Mouse (Mus musculus) limb, embryonic 14.5 days (tissue): Measurements from ENCODE around the gene Atg7. TPM values are rescaled to one million over a fixed set of nuclear protein-coding genes. Genes with fewer than 3 reads are reported as not detected.
A peak's percentile ranks its signal among the peaks of the same experiment; 100 is the strongest.

Source experiments
- ATAC-seq: fragments of 200-750 bp; cut with Nextera tagmentation; 2 replicates; pipeline ENCODE4 v1.8.0; 2017; ENCODE audit warnings: low read depth, moderate number of reproducible peaks, moderate TSS enrichment; ENCODE audit not compliant: low FRiP score
- DNase-seq: peaks from one replicate; pipeline ENCODE4 v3.0.0-alpha.2; 2015; ENCODE audit warnings: low spot score
- H3K27ac ChIP-seq: fragments of 300-500 bp; sonication (generic); replicated peaks from 2 replicates; pipeline ENCODE4 v1.5.1; 2014; ENCODE audit warnings: low read depth, mild to moderate bottlenecking, low read length, moderate library complexity, mixed read lengths
- H3K27me3 ChIP-seq: fragments of 300-500 bp; sonication (generic); 2 replicates; pipeline ENCODE4 v1.6.1; 2014; ENCODE audit warnings: low read length, mixed read lengths; ENCODE audit not compliant: control insufficient read depth, insufficient read depth
- H3K36me3 ChIP-seq: fragments of 300-500 bp; sonication (generic); 2 replicates; pipeline ENCODE4 v1.6.1; 2014; ENCODE audit warnings: mild to moderate bottlenecking, low read length, moderate library complexity, mixed read lengths; ENCODE audit not compliant: control insufficient read depth, insufficient read depth
- H3K4me1 ChIP-seq: fragments of 300-500 bp; sonication (generic); 2 replicates; pipeline ENCODE4 v1.6.1; 2014; ENCODE audit warnings: antibody characterized with exemption, low read length, mixed read lengths; ENCODE audit not compliant: control insufficient read depth, insufficient read depth
- H3K4me2 ChIP-seq: fragments of 300-500 bp; sonication (generic); replicated peaks from 2 replicates; pipeline ENCODE4 v1.6.1; 2014; ENCODE audit warnings: low read depth, mild to moderate bottlenecking, low read length, moderate library complexity; ENCODE audit not compliant: severe bottlenecking
- H3K4me3 ChIP-seq: fragments of 300-500 bp; sonication (generic); replicated peaks from 2 replicates; pipeline ENCODE4 v1.5.1; 2014; ENCODE audit warnings: low read length
- H3K9ac ChIP-seq: fragments of 300-500 bp; sonication (generic); 2 replicates; pipeline ENCODE4 v1.6.1; 2014; ENCODE audit warnings: mild to moderate bottlenecking, low read depth, low read length, moderate library complexity; ENCODE audit not compliant: severe bottlenecking
- H3K9me3 ChIP-seq: fragments of 300-500 bp; sonication (generic); 2 replicates; pipeline ENCODE4 v1.6.1; 2016; ENCODE audit warnings: low read length; ENCODE audit not compliant: control insufficient read depth
- POLR2A ChIP-seq: fragments of 200-500 bp; IDR thresholded peaks from 2 replicates; pipeline ENCODE4 v1.8.0; 2012; ENCODE audit warnings: inconsistent platforms, mild to moderate bottlenecking, moderate library complexity, borderline replicate concordance; ENCODE audit not compliant: insufficient read depth, insufficient read length; ENCODE audit errors: extremely low read depth
- WGBS: fragments of 180-500 bp; shearing (Covaris S2); extraction: QIAGEN DNeasy Blood & Tissue Kit; methylation state at CpG from one replicate; pipeline ENCODE4 v1.1.7; 2014; 5-methylcytosine and 5-hydroxymethylcytosine counted together
- polyA plus RNA-seq, 2 experiments: library from polyadenylated mRNA; depleted of rRNA in 1 of 2; stranded (reverse) in 1 of 2; unstranded in 1 of 2; fragments of >200 nt; fragmentation: Nextera tagmentation in 1 of 2; extraction: Ambion mirVana in 1 of 2; gene quantifications; 2 replicates each; pipeline versions ENCODE4 v1.2.1 to v1.2.3; 2012 to 2014

Atg7 gene
- polyA plus RNA-seq, 2 experiments = 11.6 to 19.2 TPM

GRCm38 (mm10) chr6:114733681-114734080 lies 90.8 kb downstream of the Atg7 start:
- Histone ChIP-seq H3K4me2 (no peak overlapping the region), H3K27me3 (no peaks in the 10 kb centered on the region), H3K36me3 (no peaks in the 10 kb centered on the region), H3K4me3 (no peak overlapping the region), H3K9ac (no peak overlapping the region), H3K4me1 (peaks cover 21% of the 10 kb centered on the region; the same call in 1 of the 2 replicates), H3K27ac (peak overlapping the region; percentile 53; the same call in 1 of the 2 replicates), H3K9me3 (no peaks in the 10 kb centered on the region)
- no peak for ATAC-seq
- DNase-seq = no peak
- 71% methylated on average over 3 of the region's 3 CpGs for WGBS
- TF ChIP-seq POLR2A = no peak

- H3K4me3 ChIP-seq = no peak overlapping the region
- WGBS = 71% methylated on average over 3 of the region's 3 CpGs
- DNase-seq (no peak), ATAC-seq (no peak)
- H3K27me3 ChIP-seq = no peaks in the 10 kb centered on the region
- peaks cover 21% of the 10 kb centered on the region; the same call in 1 of the 2 replicates for H3K4me1 ChIP-seq
- H3K36me3 ChIP-seq = no peaks in the 10 kb centered on the region
- H3K27ac ChIP-seq = no peak overlapping the region
- H3K9me3 ChIP-seq = no peaks in the 10 kb centered on the region
- TF ChIP-seq POLR2A = no peak
- H3K9ac ChIP-seq = no peak overlapping the region
- no peak overlapping the region for H3K4me2 ChIP-seq
These were observed 92.2 kb downstream of the Atg7 start for GRCm38 (mm10) chr6:114735054-114735453.

- H3K36me3 ChIP-seq = 0 out of 2 replicates have a peak, but pooled peaks cover 4% of the 10 kb centered on the region
- H3K4me3 ChIP-seq = no peak overlapping the region
- H3K27me3 ChIP-seq = no peaks in the 10 kb centered on the region
- no peak overlapping the region for H3K9ac ChIP-seq
- 95% methylated on average over 9 of the region's 9 CpGs for WGBS
- no peaks in the 10 kb centered on the region for H3K9me3 ChIP-seq
- ATAC-seq = no peak
- no peak for DNase-seq
- H3K27ac ChIP-seq = no peak overlapping the region
- peaks cover 21% of the 10 kb centered on the region; the same call in 1 of the 2 replicates for H3K4me1 ChIP-seq
- H3K4me2 ChIP-seq = no peak overlapping the region
- no peak for TF ChIP-seq POLR2A
These were observed 93.5 kb downstream of the Atg7 start for GRCm38 (mm10) chr6:114736355-114736754.

GRCm38 (mm10) chr6:114737181-114737580 lies 94.3 kb downstream of the Atg7 start:
- H3K9ac ChIP-seq = no peak overlapping the region
- no peaks in the 10 kb centered on the region for H3K27me3 ChIP-seq
- H3K36me3 ChIP-seq = 0 out of 2 replicates have a peak, but pooled peaks cover 4% of the 10 kb centered on the region
- ATAC-seq = no peak
- no peak for DNase-seq
- no peak overlapping the region for H3K4me3 ChIP-seq
- no peak for TF ChIP-seq POLR2A
- no peak overlapping the region for H3K4me2 ChIP-seq
- no peaks in the 10 kb centered on the region for H3K9me3 ChIP-seq
- WGBS = 75% methylated on average over 11 of the region's 11 CpGs
- peaks cover 21% of the 10 kb centered on the region; the same call in 1 of the 2 replicates for H3K4me1 ChIP-seq
- H3K27ac ChIP-seq = no peak overlapping the region

GRCm38 (mm10) chr6:114737931-114738759 lies 95.2 kb downstream of the Atg7 start:
- peak; percentile 66; the same call in 1 of the 2 replicates for ATAC-seq
- Histone ChIP-seq H3K27me3 (no peaks in the 10 kb centered on the region), H3K4me1 (peaks cover 19% of the 10 kb centered on the region; the same call in 1 of the 2 replicates), H3K27ac (no peak overlapping the region), H3K4me2 (peak overlapping the region; percentile 63), H3K9me3 (no peaks in the 10 kb centered on the region), H3K9ac (peak overlapping the region; percentile 77), H3K36me3 (0 out of 2 replicates have a peak, but pooled peaks cover 4% of the 10 kb centered on the region), H3K4me3 (peak overlapping the region; percentile 34)
- DNase-seq = no peak
- no peak for TF ChIP-seq POLR2A
- WGBS = 12% methylated on average over 30 of the region's 46 CpGs
